Mouse (Mus musculus): Measurements from ENCODE around the gene Prkce.

- TF ChIP-seq CTCF (IDR thresholded peaks at IDR 0.05; ENCODE audit: borderline replicate concordance, extremely low read depth, insufficient read depth, insufficient read length) (no peak), POLR2A (IDR thresholded peaks at IDR 0.05; ENCODE audit: borderline replicate concordance, extremely low read depth, insufficient read depth, insufficient read length, poor library complexity, severe bottlenecking) (no peak)
These were observed 517.7 kb downstream of the Prkce start for GRCm38 (mm10) chr17:86685263-86685662.

Measured in brain, embryonic 14.5 days (tissue).